Mouse (Mus musculus) adrenal gland, adult 2 months (tissue): ENCODE results near the gene Cbfa2t3. TPM values are rescaled to one million over a fixed set of nuclear protein-coding genes. Genes with fewer than 3 reads are reported as not detected.
A peak's percentile ranks its signal among the peaks of the same experiment; 100 is the strongest.
"Not testable (repeated sequence)": the region's sequence is repeated elsewhere in the genome, so short reads cannot be mapped to it uniquely, and the experiment has no call there.

Source experiments
- DNase-seq: peaks from one replicate; pipeline ENCODE4 v3.0.0; 2021
- polyA plus RNA-seq: library from polyadenylated mRNA; depleted of rRNA; stranded (reverse); fragments of >200 nt; gene quantifications from 2 replicates; pipeline ENCODE4 v1.2.3, GENCODE M21; 2012
- total RNA-seq, 2 experiments: library from RNA; stranded (reverse); gene quantifications; 2 replicates each; pipeline ENCODE4 v1.2.3; 2021

Cbfa2t3 gene
- total and polyA plus RNA-seq, 3 experiments = 13.9 to 20.3 (median 16.2) TPM

GRCm38 (mm10) chr8:122638601-122639000 lies 60.3 kb downstream of the Cbfa2t3 start:
- no peak for DNase-seq

- no peak for DNase-seq
Measured at GRCm38 (mm10) chr8:122637230-122637629, 61.7 kb downstream of the Cbfa2t3 start.

DNA sequence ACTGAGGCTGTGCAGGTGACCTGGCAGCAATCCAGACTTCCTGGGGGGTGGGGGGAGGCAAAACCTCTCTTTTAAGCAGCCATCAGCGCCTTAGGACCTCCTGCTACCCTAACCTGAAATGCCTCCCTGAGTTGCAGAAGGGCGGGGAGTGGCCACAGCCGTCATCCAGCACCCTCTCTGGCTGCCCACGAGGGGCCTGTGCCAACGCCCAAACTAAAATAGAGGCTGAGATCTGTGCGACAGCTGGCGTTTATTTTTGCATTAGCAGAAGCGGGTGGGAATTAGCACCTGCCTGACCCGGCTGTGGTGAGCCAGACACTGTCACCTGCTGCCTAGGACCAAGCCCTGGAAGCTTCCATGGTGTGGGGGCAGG lies 62.1 kb downstream of the Cbfa2t3 start:
- no peak for DNase-seq

GRCm38 (mm10) chr8:122635878-122636802 lies 62.8 kb downstream of the Cbfa2t3 start:
- DNase-seq = no peak

- no peak for DNase-seq
Measured at GRCm38 (mm10) chr8:122633205-122633604, 65.7 kb downstream of the Cbfa2t3 start.

DNA sequence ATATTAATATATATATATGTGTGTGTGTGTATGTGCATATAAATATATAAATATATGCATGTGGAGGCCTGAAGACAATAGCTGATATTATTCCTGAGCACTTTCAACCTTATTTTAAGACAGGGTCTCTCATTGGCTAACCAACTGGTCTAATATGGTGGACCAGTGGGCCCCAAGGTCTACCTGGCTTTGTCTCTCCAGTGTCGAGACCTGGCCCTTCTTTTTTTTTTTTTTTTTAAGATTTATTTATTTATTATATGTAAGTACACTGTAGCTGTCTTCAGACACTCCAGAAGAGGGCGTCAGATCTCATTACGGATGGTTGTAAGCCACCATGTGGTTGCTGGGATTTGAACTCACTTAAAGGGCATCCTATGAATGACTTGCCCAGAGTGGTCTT lies 66.8 kb downstream of the Cbfa2t3 start:
- not testable (repeated sequence) for DNase-seq

GRCm38 (mm10) chr8:122630696-122631095 lies 68.2 kb downstream of the Cbfa2t3 start:
- no peak for DNase-seq

- no peak for DNase-seq
Measured at GRCm38 (mm10) chr8:122629388-122629787, 69.5 kb downstream of the Cbfa2t3 start.

- no peak for DNase-seq
Measured at GRCm38 (mm10) chr8:122626896-122627295, 72.0 kb downstream of the Cbfa2t3 start.

GRCm38 (mm10) chr8:122625811-122626210 lies 73.1 kb downstream of the Cbfa2t3 start:
- DNase-seq = no peak

- DNase-seq = no peak
Measured at GRCm38 (mm10) chr8:122624653-122625052, 74.3 kb downstream of the Cbfa2t3 start.

DNA sequence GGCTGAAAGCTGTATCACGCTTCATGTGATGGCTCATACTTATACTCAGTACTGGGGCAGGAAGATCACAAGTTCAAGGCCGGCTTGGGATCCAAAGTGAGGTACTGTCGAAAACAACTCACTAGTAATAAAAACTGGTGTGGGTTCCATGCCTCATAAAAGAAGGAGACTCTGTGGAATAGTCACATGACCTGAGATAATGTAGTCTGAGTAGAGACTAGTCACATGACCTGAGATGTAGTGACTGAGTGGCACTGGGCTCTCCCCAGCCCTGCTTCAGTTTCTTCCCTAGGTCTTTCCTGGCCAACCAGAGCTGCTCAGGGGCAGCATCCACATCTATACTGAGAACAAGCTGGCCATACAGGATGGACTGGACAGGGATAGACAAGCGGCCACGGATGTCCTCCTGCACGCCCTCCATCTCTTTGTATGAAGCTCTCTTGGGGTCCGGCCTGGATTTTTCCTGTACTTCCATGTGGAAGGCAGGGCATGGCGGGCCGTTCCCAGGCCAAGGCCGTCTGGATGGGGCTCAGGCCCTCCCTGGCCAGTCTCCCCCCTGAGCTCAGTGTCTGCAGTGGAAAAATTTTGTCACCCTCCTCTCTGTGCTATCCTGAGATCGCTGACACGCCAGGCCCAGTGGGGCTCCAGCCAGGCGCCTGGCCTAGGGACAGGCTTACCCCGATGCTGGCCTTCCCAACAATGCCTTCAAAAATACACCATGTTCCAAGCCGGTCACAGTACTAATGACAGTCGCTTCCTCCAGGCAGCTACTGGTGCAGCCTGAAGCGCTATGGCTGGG lies 74.9 kb downstream of the Cbfa2t3 start:
- no peak for DNase-seq

GRCm38 (mm10) chr8:122622727-122623126 lies 76.2 kb downstream of the Cbfa2t3 start, which contains the start of gene Pabpn1l:
Gene Pabpn1l (minus strand): TSS chr8:122622739.
- no peak for DNase-seq

DNA sequence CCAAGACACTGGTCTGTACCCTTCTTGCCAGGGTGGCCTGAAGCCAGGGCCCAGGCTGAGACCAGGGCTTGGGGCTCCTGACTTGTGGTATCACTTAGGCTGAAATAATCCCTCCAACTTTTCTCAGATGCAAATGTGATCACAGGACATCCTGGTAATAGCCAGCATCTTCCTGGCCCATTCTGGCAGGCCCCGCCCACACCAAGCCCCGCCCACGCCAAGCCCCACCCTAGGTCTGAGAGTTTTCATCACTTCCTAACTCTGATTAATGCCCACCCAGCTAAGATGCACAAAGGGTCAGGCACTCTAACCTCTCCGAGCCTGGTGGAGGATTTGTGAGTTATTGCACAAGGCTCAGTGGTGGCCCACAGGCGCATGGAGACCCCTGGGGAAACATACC lies 78.5 kb downstream of the Cbfa2t3 start:
- no peak for DNase-seq

- no peak for DNase-seq
Measured at GRCm38 (mm10) chr8:122618660-122619378, 80.1 kb downstream of the Cbfa2t3 start.

GRCm38 (mm10) chr8:122617947-122618546 lies 80.9 kb downstream of the Cbfa2t3 start:
- DNase-seq = peak; percentile 85

DNA sequence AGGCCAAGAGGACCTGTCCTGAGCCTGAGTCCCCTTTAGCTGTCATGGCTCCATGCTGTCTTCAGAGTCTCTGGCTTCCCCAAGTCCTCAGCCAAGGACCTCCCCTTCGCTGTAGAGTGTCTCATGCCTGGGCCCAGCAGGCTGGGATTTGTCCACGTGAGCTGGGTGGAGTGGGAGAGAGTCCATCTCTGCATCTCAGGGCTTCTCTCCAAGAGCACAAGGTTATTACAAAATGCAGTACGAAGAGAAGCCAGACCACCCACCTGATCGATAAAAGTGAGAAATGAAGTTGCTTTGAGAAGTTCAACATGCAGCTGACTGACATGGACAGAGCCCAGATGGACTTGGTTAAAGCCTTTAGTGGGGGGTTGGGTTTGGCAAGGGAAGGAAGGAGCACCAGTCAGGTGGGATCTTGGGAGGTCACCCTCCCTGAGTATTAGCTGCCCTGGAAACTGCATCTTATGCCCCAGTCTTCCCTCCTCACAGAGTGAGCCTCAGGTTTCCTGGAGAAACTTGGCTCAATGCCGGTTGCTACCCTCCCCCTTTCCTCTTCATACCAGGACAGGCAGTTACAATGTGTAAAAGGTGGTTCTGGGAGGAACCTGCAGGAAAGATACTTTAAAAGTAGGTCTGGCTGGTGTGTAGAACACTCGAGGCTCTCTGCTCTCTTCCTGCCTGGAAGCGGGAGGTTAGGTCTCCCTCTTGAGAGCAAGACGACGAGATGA lies 82.6 kb downstream of the Cbfa2t3 start:
- no peak for DNase-seq

- peak; percentile 97 for DNase-seq
Measured at GRCm38 (mm10) chr8:122611295-122612133, 87.4 kb downstream of the Cbfa2t3 start, which contains the start of the genes Galns and Trappc2l. Gene Galns (minus strand): TSS chr8:122611463. Gene Trappc2l (plus strand): TSS chr8:122611640.

- no peak for DNase-seq
Measured at GRCm38 (mm10) chr8:122610612-122611277, 88.2 kb downstream of the Cbfa2t3 start.
